Mouse (Mus musculus): ENCODE results near the gene Gm30737. TPM values are rescaled to one million over a fixed set of nuclear protein-coding genes. Genes with fewer than 3 reads are reported as not detected.
"Not testable (repeated sequence)": the region's sequence is repeated elsewhere in the genome, so short reads cannot be mapped to it uniquely, and the experiment has no call there.

Gene Gm30737
- not detected in 2 replicates for polyA plus RNA-seq (2014; fragmentation: Nextera tagmentation; extraction: Ambion mirVana)

GRCm38 (mm10) chrY:14400410-14400809 is at the start of gene Gm30737:
TSS of gene Gm30737 (plus strand) at chrY:14400710.
- no CpG with 5 or more reads among the region's 7 CpGs for WGBS (ENCODE audit: insufficient replicate concordance)
- H3K4me2 ChIP-seq; H3K9me3 ChIP-seq (replicated peaks; ENCODE audit: control insufficient read depth, low read length); H3K27ac ChIP-seq (ENCODE audit: low read depth, low read length); H3K4me3 ChIP-seq (ENCODE audit: low read depth, low read length); H3K36me3 ChIP-seq (ENCODE audit: control insufficient read depth, insufficient read depth, low read length); H3K4me1 ChIP-seq (ENCODE audit: control insufficient read depth, insufficient read depth, low read length); H3K9ac ChIP-seq (ENCODE audit: low read depth, low read length); ATAC-seq (replicated peaks; ENCODE audit: insufficient number of reproducible peaks, low FRiP score, low TSS enrichment); H3K27me3 ChIP-seq (ENCODE audit: control insufficient read depth, insufficient read depth, low read length): not testable (repeated sequence)
